Mouse (Mus musculus): ENCODE measurements around the gene Acaa1b. TPM values are rescaled to one million over a fixed set of nuclear protein-coding genes. Genes with fewer than 3 reads are reported as not detected.

Acaa1b gene
- total RNA-seq (2023) = 1 to 10 TPM in 1 of 2 experiments, under 1 TPM in 1; 0.46 to 1.2 TPM

GRCm38 (mm10) chr9:119156278-119157201, at the start of gene Acaa1b:
Gene Acaa1b (minus strand): TSS chr9:119157093.

GRCm38 (mm10) chr9:119158861-119159260, 2.0 kb upstream of the Acaa1b start, which contains the start of gene Gm47289:
Gene Gm47289 (plus strand): TSS chr9:119159161.

GRCm38 (mm10) chr9:119101992-119102782, 54.7 kb downstream of the Acaa1b start, which contains the start of gene Dlec1:
Gene Dlec1 (plus strand): TSS chr9:119102478.

Other genes starting within 250 kb of the Acaa1b start
- under 1 TPM in 1 of 2 experiments, not detected in 1; 0.23 TPM for gene Ctdspl, start 230.6 kb downstream of the Acaa1b start, total RNA-seq (2023)
- gene Vill, start 104.3 kb downstream of the Acaa1b start, total RNA-seq (2023) = 1 to 10 TPM; 2.9 to 5.1 TPM
- not detected for gene Plcd1, start 63.6 kb downstream of the Acaa1b start, total RNA-seq (2023)
- gene Dlec1, start 54.6 kb downstream of the Acaa1b start, total RNA-seq (2023) = under 1 TPM in 1 of 2 experiments, not detected in 1; 0.52 TPM
- not detected for gene Gm47289, start 2.1 kb upstream of the Acaa1b start, total RNA-seq (2023)
- not detected for gene Slc22a13, start 52.0 kb upstream of the Acaa1b start, total RNA-seq (2023)
- 10 to 100 TPM; 40.4 to 44.4 TPM for gene Oxsr1, start 165.3 kb upstream of the Acaa1b start, total RNA-seq (2023)
- gene Acaa1a, start 182.6 kb upstream of the Acaa1b start, total RNA-seq (2023) = 10 to 100 TPM; 52.8 to 60.8 TPM
- gene Myd88, start 184.3 kb upstream of the Acaa1b start, total RNA-seq (2023) = 10 to 100 TPM; 34.1 to 36.7 TPM
- gene Xylb, start 200.3 kb upstream of the Acaa1b start, total RNA-seq (2023) = 1 to 10 TPM; 1.3 to 1.5 TPM
- gene Slc22a14, start 208.5 kb upstream of the Acaa1b start, total RNA-seq (2023) = not detected
- under 1 TPM in 1 of 2 experiments, not detected in 1; 0.33 TPM for gene Acvr2b, start 245.0 kb upstream of the Acaa1b start, total RNA-seq (2023)

Measured in B cell, adult 67 days (primary cell).